Mouse (Mus musculus) neural tube, embryonic 11.5 days (tissue): ENCODE data around the gene Gm17622. TPM values are rescaled to one million over a fixed set of nuclear protein-coding genes. Genes with fewer than 3 reads are reported as not detected.

Experiments used
- ATAC-seq: fragments of 200-750 bp; cut with Nextera tagmentation; 2 replicates; pipeline ENCODE4 v1.8.0; 2017; ENCODE audit warnings: moderate number of reproducible peaks, mild to moderate bottlenecking, moderate TSS enrichment, moderate library complexity; ENCODE audit not compliant: insufficient read depth, low FRiP score, low TSS enrichment
- DNase-seq: peaks from one replicate; pipeline ENCODE4 v3.0.0-alpha.2; 2015; ENCODE audit warnings: low spot score
- H3K27ac ChIP-seq: fragments of 300-500 bp; sonication (generic); 2 replicates; pipeline ENCODE4 v1.5.1; 2014; ENCODE audit warnings: low read depth, mild to moderate bottlenecking, low read length
- H3K27me3 ChIP-seq: fragments of 300-500 bp; sonication (generic); 2 replicates; pipeline ENCODE4 v1.6.1; 2014; ENCODE audit warnings: mild to moderate bottlenecking, low read length, mixed read lengths; ENCODE audit not compliant: control insufficient read depth, insufficient read depth
- H3K36me3 ChIP-seq: fragments of 300-500 bp; sonication (generic); 2 replicates; pipeline ENCODE4 v1.6.1; 2014; ENCODE audit warnings: mild to moderate bottlenecking, low read length, moderate library complexity, mixed read lengths; ENCODE audit not compliant: control insufficient read depth, insufficient read depth
- H3K4me1 ChIP-seq: fragments of 300-500 bp; sonication (generic); 2 replicates; pipeline ENCODE4 v1.6.1; 2014; ENCODE audit warnings: low read length, mixed read lengths; ENCODE audit not compliant: control insufficient read depth, insufficient read depth
- H3K4me2 ChIP-seq: fragments of 300-500 bp; sonication (generic); 2 replicates; pipeline ENCODE4 v1.6.1; 2014; ENCODE audit warnings: low read depth, mild to moderate bottlenecking, moderate library complexity
- H3K4me3 ChIP-seq: fragments of 300-500 bp; sonication (generic); 2 replicates; pipeline ENCODE4 v1.5.1; 2014; ENCODE audit warnings: low read depth, low read length
- H3K9ac ChIP-seq: fragments of 300-500 bp; sonication (generic); 2 replicates; pipeline ENCODE4 v1.6.1; 2014; ENCODE audit warnings: mild to moderate bottlenecking, low read length
- H3K9me3 ChIP-seq: fragments of 300-500 bp; sonication (generic); 2 replicates; pipeline ENCODE4 v1.6.1; 2016; ENCODE audit warnings: low read length; ENCODE audit not compliant: control insufficient read depth
- WGBS: fragments of 180-500 bp; shearing (Covaris S2); extraction: QIAGEN DNeasy Blood & Tissue Kit; methylation state at CpG from one replicate; pipeline ENCODE4 v1.1.7; 2014; 5-methylcytosine and 5-hydroxymethylcytosine counted together
- polyA plus RNA-seq: library from polyadenylated mRNA; unstranded; fragments of >200 nt; fragmentation: Nextera tagmentation; extraction: Ambion mirVana; gene quantifications from 2 replicates; pipeline ENCODE4 v1.2.1, GENCODE M21; 2014

Gene Gm17622
- polyA plus RNA-seq, 1 experiment from 2014 or later = not detected

DNA sequence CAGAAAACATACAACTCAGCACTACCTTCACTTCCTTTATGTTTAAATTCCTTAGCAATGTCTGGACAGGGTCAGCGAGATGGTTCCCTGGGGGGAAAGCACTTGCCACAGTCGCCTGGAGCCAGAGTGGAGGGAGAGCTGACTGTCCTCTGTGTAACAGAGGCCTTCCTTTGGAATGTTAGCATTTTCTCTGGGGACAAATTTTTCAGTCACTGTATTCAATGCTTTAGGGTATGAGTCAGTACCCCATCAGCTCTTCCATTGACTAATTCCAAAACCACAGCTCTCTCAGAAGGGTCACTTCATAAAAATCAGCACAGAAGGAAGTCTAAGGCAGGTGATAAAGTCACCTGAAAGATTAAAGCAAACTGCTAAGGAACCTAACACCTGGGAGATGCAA, 43.2 kb downstream of the Gm17622 start:
- whole genome bisulfite sequencing = 50% methylated on average over 2 of the region's 2 CpGs
- H3K9ac ChIP-seq = no peak overlapping the region
- DNase-seq = no peak
- H3K4me2 ChIP-seq = no peak overlapping the region
- no peaks in the 10 kb centered on the region for H3K27me3 ChIP-seq
- H3K36me3 ChIP-seq = no peaks in the 10 kb centered on the region
- H3K9me3 ChIP-seq = no peaks in the 10 kb centered on the region
- no peak for ATAC-seq
- no peak overlapping the region for H3K4me3 ChIP-seq
- no peaks in the 10 kb centered on the region for H3K4me1 ChIP-seq
- H3K27ac ChIP-seq = no peak overlapping the region

DNA sequence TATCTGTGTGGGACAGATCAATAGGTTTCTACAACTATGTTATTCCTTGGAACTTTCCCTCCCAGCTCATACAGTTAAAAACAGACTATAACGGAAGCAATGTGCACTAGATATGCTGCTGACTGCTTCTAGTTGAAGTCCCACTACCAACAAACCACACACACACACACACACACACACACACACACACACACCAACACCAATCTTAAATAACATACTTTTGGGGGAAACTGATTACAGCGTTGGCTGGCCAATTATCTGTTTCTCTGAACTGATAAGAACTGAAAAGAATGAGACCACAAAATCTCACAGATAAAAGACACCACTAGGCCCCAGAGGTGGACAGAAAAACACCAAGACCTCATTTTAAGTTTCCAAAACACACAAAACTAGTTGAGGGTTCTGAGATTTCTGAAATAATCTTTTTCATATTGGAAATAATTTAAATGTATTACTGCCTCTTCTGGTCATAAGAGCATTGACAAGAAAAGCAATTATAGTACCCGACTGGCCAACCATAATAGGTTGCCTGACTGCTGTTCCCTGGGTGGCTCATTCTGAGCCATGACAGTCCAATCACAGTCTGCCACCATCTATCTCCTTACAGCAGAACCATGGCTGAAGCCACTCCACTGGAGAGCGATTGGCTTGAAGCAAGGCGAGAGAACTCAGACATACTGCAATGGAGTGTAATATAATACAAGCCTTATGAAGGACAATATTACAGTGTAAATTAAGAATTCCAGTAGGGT, 46.5 kb downstream of the Gm17622 start:
- no peak overlapping the region for H3K9ac ChIP-seq
- H3K4me2 ChIP-seq = no peak overlapping the region
- DNase-seq = no peak
- no peaks in the 10 kb centered on the region for H3K27me3 ChIP-seq
- no peaks in the 10 kb centered on the region for H3K36me3 ChIP-seq
- WGBS = 88% methylated on average over 5 of the region's 5 CpGs
- ATAC-seq = no peak
- no peaks in the 10 kb centered on the region for H3K4me1 ChIP-seq
- H3K9me3 ChIP-seq = no peaks in the 10 kb centered on the region
- no peak overlapping the region for H3K4me3 ChIP-seq
- H3K27ac ChIP-seq = no peak overlapping the region

DNA sequence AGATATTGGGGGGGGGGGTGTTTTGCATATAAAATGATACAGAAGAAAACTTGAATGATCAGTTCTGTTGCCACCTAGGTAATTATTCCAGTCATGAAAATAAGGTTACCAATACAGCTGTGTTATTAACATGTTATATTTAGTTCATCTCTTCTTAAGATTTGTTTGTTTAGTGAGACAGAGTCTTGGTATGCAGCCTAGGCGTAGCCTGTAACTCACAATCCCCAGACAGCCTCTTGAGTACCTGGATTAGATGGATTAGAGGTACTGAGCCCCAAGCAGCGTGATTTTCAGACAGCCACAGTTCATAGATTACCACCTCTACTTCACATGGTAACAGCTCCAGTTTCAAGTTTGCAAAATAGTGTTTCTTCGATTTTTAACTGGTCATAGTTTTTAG, 47.6 kb downstream of the Gm17622 start:
- DNase-seq (no peak), ATAC-seq (no peak)
- no peaks in the 10 kb centered on the region for H3K27me3 ChIP-seq
- H3K27ac ChIP-seq = no peak overlapping the region
- no peak overlapping the region for H3K4me2 ChIP-seq
- H3K36me3 ChIP-seq = no peaks in the 10 kb centered on the region
- H3K9ac ChIP-seq = no peak overlapping the region
- 89% methylated on average over 3 of the region's 3 CpGs for WGBS
- no peaks in the 10 kb centered on the region for H3K4me1 ChIP-seq
- H3K9me3 ChIP-seq = no peaks in the 10 kb centered on the region
- H3K4me3 ChIP-seq = no peak overlapping the region

Other genes with a start within 250 kb of the Gm17622 start
- 27.2 and 30.2 TPM in 2 replicates for gene Poc5, start 102.4 kb upstream of the Gm17622 start, polyA plus RNA-seq
- gene Ankdd1b, start 19.5 kb upstream of the Gm17622 start, polyA plus RNA-seq = not detected in 2 replicates
- gene Polk, start 51.8 kb downstream of the Gm17622 start, polyA plus RNA-seq = 6.0 and 6.7 TPM in 2 replicates
- 5.9 and 6.8 TPM in 2 replicates for gene Col4a3bp, start 51.9 kb downstream of the Gm17622 start, polyA plus RNA-seq
- 194 and 220 TPM in 2 replicates for gene Hmgcr, start 180.2 kb downstream of the Gm17622 start, polyA plus RNA-seq